Mouse (Mus musculus) R1 (cell line): ENCODE measurements at regions not wholly inside any gene's neighbourhood (a gene's known extent, or its start where the extent isn't known, plus 50 kb on each side); places are given as distances from the start of the nearest gene placed in this dataset.
A peak's percentile ranks its signal among the peaks of the same experiment; 100 is the strongest.

Source experiments
- DNase-seq: peaks from one replicate; pipeline ENCODE4 v3.0.0-alpha.2; 2018; ENCODE audit warnings: low read depth, low spot score

- DNase-seq, result no peak
Measured at GRCm38 (mm10) chr6:117279297-117279696, 111.0 kb downstream of the Cxcl12 start.

GRCm38 (mm10) chr6:117279786-117280411, 111.6 kb downstream of the Cxcl12 start:
- no peak for DNase-seq

- no peak for DNase-seq
Measured at GRCm38 (mm10) chr6:117280911-117281310, 112.6 kb downstream of the Cxcl12 start.

GRCm38 (mm10) chr6:117283616-117284015, 115.3 kb downstream of the Cxcl12 start:
- no peak for DNase-seq

GRCm38 (mm10) chr6:117284376-117285106, 116.2 kb downstream of the Cxcl12 start:
- no peak for DNase-seq

- no peak for DNase-seq
Measured at GRCm38 (mm10) chr6:117287396-117287795, 119.1 kb downstream of the Cxcl12 start.

- DNase-seq, result peak; percentile 92
Measured at GRCm38 (mm10) chr6:117293780-117294465, 125.6 kb downstream of the Cxcl12 start.

- DNase-seq, result no peak
Measured at GRCm38 (mm10) chr6:117297918-117298317, 129.6 kb downstream of the Cxcl12 start.

- DNase-seq, result no peak
Measured at GRCm38 (mm10) chr6:117299503-117300288, 131.4 kb downstream of the Cxcl12 start.

- no peak for DNase-seq
Measured at GRCm38 (mm10) chr6:117303361-117303760, 135.0 kb downstream of the Cxcl12 start.

GRCm38 (mm10) chr6:117305736-117306250, 137.5 kb downstream of the Cxcl12 start:
- DNase-seq, result no peak

- no peak for DNase-seq
Measured at GRCm38 (mm10) chr6:117308636-117309035, 140.3 kb downstream of the Cxcl12 start.

GRCm38 (mm10) chr6:117312891-117313781, 144.8 kb downstream of the Cxcl12 start:
- DNase-seq, result no peak

GRCm38 (mm10) chr6:117313944-117314566, 145.7 kb downstream of the Cxcl12 start:
- DNase-seq, result no peak

GRCm38 (mm10) chr6:117323301-117323700, 155.0 kb downstream of the Cxcl12 start:
- no peak for DNase-seq

GRCm38 (mm10) chr6:117323850-117324249, 155.5 kb downstream of the Cxcl12 start:
- no peak for DNase-seq

GRCm38 (mm10) chr6:117326835-117327775, 158.8 kb downstream of the Cxcl12 start:
- DNase-seq, result no peak

GRCm38 (mm10) chr6:117329164-117329939, 161.0 kb downstream of the Cxcl12 start:
- DNase-seq, result no peak
